Mouse (Mus musculus): ENCODE measurements around the gene Arvcf.

Gene Arvcf

DNA sequence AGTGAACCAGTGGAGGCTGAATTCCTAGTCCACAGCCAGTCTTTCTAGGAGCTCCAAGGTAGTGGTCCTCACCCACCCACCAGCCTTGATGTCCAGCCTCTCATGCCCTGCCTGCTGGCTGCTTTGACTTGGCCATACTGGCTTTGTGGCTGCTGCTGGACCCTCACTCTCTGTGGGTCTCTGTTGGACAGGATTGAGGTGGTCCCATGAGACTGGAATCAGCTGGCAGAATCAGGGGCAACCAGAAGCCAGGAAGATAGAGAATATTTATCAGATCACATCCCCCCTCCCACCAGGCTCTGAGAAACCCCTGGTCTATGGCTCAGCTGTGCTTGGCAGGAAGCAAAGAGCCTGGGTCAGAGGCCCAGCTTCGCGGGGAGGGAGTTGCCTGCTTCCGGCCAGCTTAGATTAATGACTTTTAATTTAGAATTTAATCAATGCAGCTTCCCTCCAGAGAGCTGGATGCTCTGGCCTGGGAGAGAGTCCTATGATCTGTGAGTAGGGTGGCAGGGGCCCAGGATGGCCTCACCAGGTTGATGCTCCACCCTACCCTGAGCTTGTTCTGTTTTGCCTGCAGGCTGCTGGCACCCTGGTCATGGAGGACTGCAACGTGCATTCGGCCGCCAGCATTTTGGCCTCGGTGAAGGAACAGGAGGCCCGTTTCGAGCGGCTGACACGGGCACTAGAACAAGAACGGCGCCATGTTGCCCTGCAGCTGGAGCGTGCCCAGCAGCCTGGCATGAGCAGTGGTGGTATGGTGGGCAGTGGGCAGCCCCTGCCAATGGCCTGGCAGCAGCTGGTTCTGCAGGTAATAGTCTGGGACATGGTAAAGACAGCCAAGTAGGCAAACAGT is 40.8 kb downstream of the Arvcf start:
- DNase-seq: no peak

- DNase-seq: no peak
Measured at GRCm38 (mm10) chr16:18390399-18390798, 42.4 kb downstream of the Arvcf start.

- peak; percentile 6 to 7 for DNase-seq
Measured at GRCm38 (mm10) chr16:18391127-18391526, 43.1 kb downstream of the Arvcf start.

- DNase-seq: peak in 1 of 2 experiments; percentile 4
Measured at GRCm38 (mm10) chr16:18391728-18392127, 43.7 kb downstream of the Arvcf start.

- peak; percentile 78 to 81 for DNase-seq
Measured at GRCm38 (mm10) chr16:18392469-18393426, 44.8 kb downstream of the Arvcf start.

DNA sequence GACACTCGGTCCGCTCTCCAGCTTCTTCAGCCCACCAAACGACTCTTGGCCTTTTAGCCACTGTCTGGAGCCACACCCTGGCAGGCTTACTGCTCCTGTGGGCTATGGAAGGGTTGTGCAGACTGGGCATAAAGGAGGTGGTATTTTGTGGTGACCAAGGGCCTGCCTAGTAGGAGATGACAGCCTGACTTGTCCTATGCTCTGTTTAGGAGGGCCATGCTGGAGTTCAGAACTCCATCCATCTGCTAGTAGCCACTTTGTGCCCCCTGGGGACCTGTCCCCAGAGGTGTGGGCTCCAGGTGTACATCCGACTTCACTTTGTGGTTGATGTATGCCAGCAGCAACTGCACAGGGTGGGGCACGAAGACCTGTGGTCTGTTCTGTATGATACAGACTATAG is 45.6 kb downstream of the Arvcf start:
- no peak for DNase-seq

GRCm38 (mm10) chr16:18394056-18394455 is 46.1 kb downstream of the Arvcf start:
- no peak for DNase-seq

GRCm38 (mm10) chr16:18394777-18395619 is 47.0 kb downstream of the Arvcf start:
- DNase-seq: no peak

GRCm38 (mm10) chr16:18395620-18396036 is 47.6 kb downstream of the Arvcf start:
- DNase-seq: peak; percentile 53 to 67

DNA sequence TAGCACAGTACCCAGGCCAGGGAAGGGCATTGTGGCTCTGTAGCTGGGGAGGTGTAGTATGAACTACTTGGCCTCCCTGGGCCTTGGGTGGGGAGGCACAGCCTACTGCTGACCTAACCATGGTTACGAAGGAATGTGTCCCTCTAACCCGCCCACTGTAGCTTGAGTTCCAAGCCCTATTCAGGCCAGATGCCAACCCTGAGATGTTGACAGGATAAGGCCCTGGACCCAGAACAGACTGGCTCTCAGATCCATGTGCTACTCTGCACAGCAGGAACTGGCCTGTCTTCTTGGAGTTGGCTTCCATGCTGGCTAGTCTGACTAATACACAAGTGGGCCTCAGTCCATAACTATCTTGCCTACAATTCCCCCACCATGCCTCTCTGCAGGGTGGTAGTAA is 48.2 kb downstream of the Arvcf start:
- peak; percentile 81 to 87 for DNase-seq

DNA sequence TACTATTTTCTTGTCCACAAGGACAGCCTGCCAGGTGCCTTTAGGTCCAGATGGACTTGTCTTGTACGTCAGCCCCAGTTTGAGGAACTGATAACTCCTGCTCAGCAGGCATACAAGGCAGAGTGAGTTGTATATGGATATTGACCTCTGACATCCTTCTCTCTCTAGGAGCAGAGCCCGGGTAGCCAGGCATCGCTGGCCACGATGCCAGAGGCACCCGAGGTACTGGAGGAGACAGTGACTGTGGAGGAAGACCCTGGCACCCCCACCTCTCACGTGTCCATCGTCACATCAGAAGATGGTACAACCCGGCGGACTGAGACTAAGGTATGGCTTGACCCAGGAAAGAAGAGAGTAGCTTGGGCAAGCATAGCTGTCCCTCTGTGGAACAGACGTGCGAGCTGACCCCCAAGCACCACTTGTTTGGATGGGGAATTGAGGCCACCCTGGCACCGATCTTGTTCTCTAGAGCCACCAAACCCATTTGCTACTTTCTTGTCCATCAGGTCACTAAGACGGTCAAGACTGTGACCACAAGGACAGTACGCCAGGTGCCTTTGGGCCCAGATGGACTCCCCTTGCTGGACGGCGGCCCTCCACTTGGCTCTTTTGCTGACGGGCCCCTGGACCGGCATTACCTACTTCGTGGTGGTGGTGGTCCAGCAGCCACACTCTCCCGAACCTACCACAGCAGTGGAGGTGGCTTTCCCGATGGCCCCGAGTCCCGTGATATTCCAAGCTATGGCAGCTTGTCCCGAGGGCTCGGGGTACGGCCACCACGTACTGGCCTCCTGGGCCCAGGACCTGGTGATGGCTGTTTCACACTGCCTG is 49.0 kb downstream of the Arvcf start:
- no peak for DNase-seq

DNA sequence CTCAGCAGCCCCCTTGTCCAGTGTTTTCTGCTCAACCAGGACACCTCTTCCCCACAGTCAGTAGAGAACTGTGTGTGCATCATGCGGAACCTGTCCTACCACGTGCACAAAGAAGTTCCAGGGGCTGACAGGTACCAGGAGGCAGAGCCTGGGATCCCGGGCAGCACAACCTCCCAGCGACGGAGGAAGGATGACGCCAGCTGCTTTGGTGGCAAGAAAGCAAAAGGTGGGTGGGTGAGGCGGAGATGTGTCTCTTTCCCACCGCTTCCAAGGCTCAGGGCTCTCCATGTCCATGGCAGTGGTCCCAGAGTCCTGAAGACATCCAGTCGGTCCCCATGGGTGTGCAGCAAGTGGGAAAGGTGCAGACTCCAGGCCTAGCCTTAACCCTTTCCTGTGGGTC is 52.0 kb downstream of the Arvcf start:
- no peak for DNase-seq

DNA sequence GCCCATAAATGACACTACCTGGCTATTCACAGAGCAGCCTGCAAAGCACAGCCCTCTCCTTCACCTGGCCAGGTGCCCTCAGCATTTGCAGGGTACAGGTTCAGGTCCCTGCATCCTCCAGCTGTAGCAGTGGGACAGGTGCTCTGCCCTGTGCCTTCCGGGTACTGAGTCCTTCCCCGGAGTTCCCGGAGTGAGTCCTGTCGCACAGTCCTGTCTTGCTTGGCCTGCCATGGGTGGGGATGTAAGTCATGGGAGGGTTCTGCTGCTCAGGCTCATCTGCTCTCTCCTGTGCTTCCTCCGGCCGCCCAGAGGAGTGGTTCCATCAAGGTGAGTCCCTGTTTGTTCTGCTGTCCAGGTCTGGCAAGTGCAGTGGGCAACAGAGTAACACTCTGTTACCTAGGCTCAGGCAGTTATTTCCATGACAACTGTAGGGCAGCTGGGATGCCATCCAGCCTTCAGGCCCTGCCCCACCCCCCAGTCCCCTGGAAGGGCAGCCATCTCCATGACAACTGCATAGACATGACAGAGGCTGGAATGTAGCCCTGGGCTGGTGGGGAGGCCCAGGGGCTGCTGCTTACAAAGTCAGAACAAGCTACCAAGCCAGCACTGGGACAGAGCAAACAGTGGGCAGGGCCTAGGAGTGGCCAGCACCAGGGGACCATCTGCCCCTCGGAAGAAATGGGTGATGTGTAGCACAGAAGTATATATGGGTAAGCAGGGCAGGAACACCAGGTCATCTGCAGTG is 52.7 kb downstream of the Arvcf start:
- no peak for DNase-seq

- no peak for DNase-seq
Measured at GRCm38 (mm10) chr16:18403285-18403684, 55.3 kb downstream of the Arvcf start.

DNA sequence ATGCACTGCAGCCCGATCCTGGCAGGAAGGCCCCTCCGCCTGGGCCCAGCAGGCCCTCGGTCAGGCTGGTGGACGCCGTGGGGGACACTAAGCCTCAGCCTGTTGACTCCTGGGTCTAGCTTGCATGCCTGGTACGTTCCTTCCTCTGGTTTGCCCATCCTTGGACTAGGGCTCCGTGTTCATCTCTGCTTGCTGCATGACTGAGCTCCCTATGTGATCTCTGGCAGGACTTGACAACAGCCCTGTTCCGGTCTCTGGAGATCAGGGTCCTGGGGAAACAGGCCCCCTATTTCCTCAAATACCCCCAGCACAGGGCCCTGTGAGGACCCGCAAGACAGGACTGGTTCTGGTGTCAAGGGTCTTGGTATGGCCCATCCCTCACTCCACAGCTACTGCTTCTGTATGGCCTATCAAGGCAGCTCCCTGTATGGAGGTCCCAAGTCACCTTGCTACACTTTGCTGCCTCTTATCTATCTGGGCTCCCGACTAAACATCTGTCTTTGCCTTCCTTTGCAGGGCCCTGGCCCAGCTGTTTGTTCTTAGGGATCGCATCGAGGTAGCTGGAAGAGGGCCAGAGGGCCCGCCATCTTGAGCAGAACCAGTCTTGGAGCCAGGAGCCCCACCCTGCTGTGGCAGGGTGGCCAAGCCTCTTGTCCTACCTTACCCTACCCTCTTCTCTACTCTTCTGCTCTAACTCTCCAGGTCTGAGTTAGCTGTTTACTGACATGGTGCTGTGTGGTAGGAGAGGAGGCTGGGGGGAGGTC is 57.3 kb downstream of the Arvcf start:
- DNase-seq: peak in 1 of 2 experiments; percentile 3

GRCm38 (mm10) chr16:18405876-18406275 is 57.9 kb downstream of the Arvcf start:
- DNase-seq: peak in 1 of 2 experiments; percentile 12

- peak in 1 of 2 experiments; percentile 58 for DNase-seq
Measured at GRCm38 (mm10) chr16:18406293-18406692, 58.3 kb downstream of the Arvcf start.

DNA sequence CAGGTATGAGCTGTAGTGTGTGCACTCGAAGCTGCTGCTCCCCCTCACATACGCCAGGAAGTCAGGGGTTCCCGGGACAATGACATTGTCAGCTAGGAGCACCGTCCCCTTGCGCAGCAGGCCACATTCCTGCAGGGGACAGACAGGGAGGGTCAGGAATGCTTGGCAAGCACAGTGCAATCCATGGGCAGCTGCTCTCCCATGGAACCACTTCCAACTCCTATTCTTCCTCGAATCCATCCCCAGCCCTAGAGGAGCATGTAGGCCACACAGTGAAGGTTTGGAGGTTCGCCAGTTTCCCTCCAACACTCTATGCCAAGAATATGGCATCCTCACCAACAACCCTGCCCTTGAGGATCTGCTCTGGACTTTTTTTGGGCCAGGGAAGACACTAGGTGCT is 59.9 kb downstream of the Arvcf start:
- peak in 1 of 2 experiments; percentile 49 for DNase-seq

- no peak for DNase-seq
Measured at GRCm38 (mm10) chr16:18409776-18410175, 61.8 kb downstream of the Arvcf start.

DNA sequence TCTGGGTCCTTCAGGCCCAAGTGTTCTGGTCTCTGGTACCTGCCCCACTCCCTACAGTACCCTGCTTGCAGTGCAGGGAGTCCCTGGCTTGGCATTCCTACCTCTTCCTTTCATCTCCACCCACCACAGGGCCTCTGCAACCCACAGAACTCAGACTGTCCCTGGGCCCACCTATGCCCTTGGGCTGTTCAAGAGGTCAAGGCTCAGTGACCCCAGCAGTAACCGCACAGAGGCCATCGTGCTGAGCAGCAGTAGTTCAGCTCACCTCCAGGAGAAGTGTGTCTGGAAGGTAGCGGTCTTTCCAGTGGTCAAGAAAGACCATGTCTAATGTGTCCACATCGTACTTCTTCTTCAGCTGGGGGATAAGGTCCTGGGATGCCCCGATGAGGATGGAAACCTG is 62.4 kb downstream of the Arvcf start:
- DNase-seq: no peak
